Mouse (Mus musculus) forebrain, postnatal 0 days (tissue): ENCODE measurements around the gene Ell. TPM values are rescaled to one million over a fixed set of nuclear protein-coding genes. Genes with fewer than 3 reads are reported as not detected.

Source experiments
- ATAC-seq: fragments of 200-750 bp; cut with Nextera tagmentation; 2 replicates; pipeline ENCODE4 v1.8.0; 2017; ENCODE audit warnings: mild to moderate bottlenecking, moderate library complexity
- DNase-seq: peaks from one replicate; pipeline ENCODE4 v3.0.0-alpha.2; 2015
- H3K27ac ChIP-seq: fragments of 300-500 bp; sonication (generic); 2 replicates; pipeline ENCODE4 v1.5.1; 2014; ENCODE audit warnings: low read depth, mild to moderate bottlenecking, antibody characterized with exemption, low read length, moderate library complexity, mixed read lengths
- H3K27me3 ChIP-seq: fragments of 300-500 bp; sonication (generic); 2 replicates; pipeline ENCODE4 v1.6.1; 2014; ENCODE audit warnings: mild to moderate bottlenecking, low read length, mixed read lengths; ENCODE audit not compliant: insufficient read depth
- H3K36me3 ChIP-seq: fragments of 300-500 bp; sonication (generic); 2 replicates; pipeline ENCODE4 v1.6.1; 2014; ENCODE audit warnings: mild to moderate bottlenecking, moderate library complexity; ENCODE audit not compliant: insufficient read depth
- H3K4me1 ChIP-seq: fragments of 300-500 bp; sonication (generic); 2 replicates; pipeline ENCODE4 v1.6.1; 2014; ENCODE audit warnings: antibody characterized with exemption; ENCODE audit not compliant: insufficient read depth
- H3K4me2 ChIP-seq: fragments of 300-500 bp; sonication (generic); 2 replicates; pipeline ENCODE4 v1.6.1; 2014; ENCODE audit warnings: low read depth, mild to moderate bottlenecking, moderate library complexity
- H3K4me3 ChIP-seq: fragments of 300-500 bp; sonication (generic); 2 replicates; pipeline ENCODE4 v1.5.1; 2014; ENCODE audit warnings: low read depth, low read length, mixed read lengths
- H3K9ac ChIP-seq: fragments of 300-500 bp; sonication (generic); 2 replicates; pipeline ENCODE4 v1.6.1; 2014; ENCODE audit warnings: mild to moderate bottlenecking
- H3K9me3 ChIP-seq: fragments of 300-500 bp; sonication (generic); 2 replicates; pipeline ENCODE4 v1.6.1; 2016; ENCODE audit warnings: low read length
- CTCF ChIP-seq: sonication (generic); IDR thresholded peaks from 2 replicates; pipeline ENCODE4 v1.5.1; 2016; ENCODE audit warnings: antibody characterized with exemption, control low read depth, low read depth
- whole genome bisulfite sequencing: fragments of 180-500 bp; shearing (Covaris S2); extraction: QIAGEN DNeasy Blood & Tissue Kit; methylation state at CpG from one replicate; pipeline ENCODE4 v1.1.7; 2014; 5-methylcytosine and 5-hydroxymethylcytosine counted together
- polyA plus RNA-seq: library from polyadenylated mRNA; unstranded; fragments of >200 nt; fragmentation: Nextera tagmentation; extraction: Ambion mirVana; gene quantifications from 2 replicates; pipeline ENCODE4 v1.2.1, GENCODE M21; 2015
- total RNA-seq: library from RNA; depleted of rRNA; stranded (reverse); fragments of >200 nt; gene quantifications from 2 replicates; pipeline ENCODE4 v1.2.3, GENCODE M21; 2014

Gene Ell
- total and polyA plus RNA-seq, 2 experiments from 2014 or later, result 11.0 to 16.2 TPM

- no peak for TF ChIP-seq CTCF
- Histone ChIP-seq H3K9me3 (no peaks in the 10 kb centered on the region), H3K27ac (no peak overlapping the region)
Observed at GRCm38 (mm10) chr8:70563763-70564387, 24.6 kb downstream of the Ell start.

GRCm38 (mm10) chr8:70564696-70565235 lies 25.5 kb downstream of the Ell start:
- no peaks in the 10 kb centered on the region for H3K27me3 ChIP-seq
- ATAC-seq (no peak), DNase-seq (no peak)
- H3K4me3 ChIP-seq, result no peak overlapping the region
- no peak for TF ChIP-seq CTCF
- H3K27ac ChIP-seq, result no peak overlapping the region
- no peaks in the 10 kb centered on the region for H3K4me1 ChIP-seq
- no peak overlapping the region for H3K4me2 ChIP-seq
- H3K36me3 ChIP-seq, result no peaks in the 10 kb centered on the region
- 90% methylated on average over 3 of the region's 3 CpGs for WGBS
- no peaks in the 10 kb centered on the region for H3K9me3 ChIP-seq
- no peak overlapping the region for H3K9ac ChIP-seq

More at GRCm38 (mm10) chr8:70563763-70564387, 24.6 kb downstream of the Ell start:
- ATAC-seq (no peak), DNase-seq (no peak)
- no peak overlapping the region for H3K4me2 ChIP-seq
- H3K36me3 ChIP-seq, result no peaks in the 10 kb centered on the region
- 92% methylated on average over 6 of the region's 6 CpGs for WGBS
- no peaks in the 10 kb centered on the region for H3K27me3 ChIP-seq
- no peaks in the 10 kb centered on the region for H3K4me1 ChIP-seq
- H3K9ac ChIP-seq, result no peak overlapping the region
- H3K4me3 ChIP-seq, result no peak overlapping the region

- Histone ChIP-seq H3K4me2 (no peak overlapping the region), H3K4me3 (no peak overlapping the region), H3K27ac (no peak overlapping the region), H3K9me3 (no peaks in the 10 kb centered on the region), H3K36me3 (no peaks in the 10 kb centered on the region), H3K4me1 (no peaks in the 10 kb centered on the region), H3K9ac (no peak overlapping the region), H3K27me3 (no peaks in the 10 kb centered on the region)
- DNase-seq (no peak), ATAC-seq (no peak)
- no peak for TF ChIP-seq CTCF
- WGBS, result 76% methylated on average over 3 of the region's 3 CpGs
Observed at GRCm38 (mm10) chr8:70565561-70565960, 26.3 kb downstream of the Ell start.

- DNase-seq (no peak), ATAC-seq (no peak)
- no peak for TF ChIP-seq CTCF
- H3K27ac ChIP-seq, result no peak overlapping the region
- no peaks in the 10 kb centered on the region for H3K9me3 ChIP-seq
- no peak overlapping the region for H3K4me3 ChIP-seq
- H3K9ac ChIP-seq, result no peak overlapping the region
- H3K4me1 ChIP-seq, result no peaks in the 10 kb centered on the region
- peaks cover 10% of the 10 kb centered on the region; the same call in 1 of the 2 replicates for H3K36me3 ChIP-seq
- no peak overlapping the region for H3K4me2 ChIP-seq
- no peaks in the 10 kb centered on the region for H3K27me3 ChIP-seq
Observed at GRCm38 (mm10) chr8:70570360-70570759, 31.1 kb downstream of the Ell start.

GRCm38 (mm10) chr8:70570990-70571389 lies 31.7 kb downstream of the Ell start:
- WGBS, result 71% methylated on average over 6 of the region's 6 CpGs
- H3K4me2 ChIP-seq, result no peak overlapping the region
- no peak for ATAC-seq
- no peaks in the 10 kb centered on the region for H3K9me3 ChIP-seq
- no peak overlapping the region for H3K9ac ChIP-seq
- no peak for TF ChIP-seq CTCF
- H3K4me3 ChIP-seq, result no peak overlapping the region
- H3K36me3 ChIP-seq, result peaks cover 10% of the 10 kb centered on the region; the same call in 1 of the 2 replicates
- no peaks in the 10 kb centered on the region for H3K4me1 ChIP-seq
- H3K27ac ChIP-seq, result no peak overlapping the region
- no peaks in the 10 kb centered on the region for H3K27me3 ChIP-seq
- DNase-seq, result no peak

GRCm38 (mm10) chr8:70574302-70574701 lies 35.0 kb downstream of the Ell start:
- Histone ChIP-seq H3K36me3 (peaks cover 22% of the 10 kb centered on the region), H3K4me3 (no peak overlapping the region), H3K4me2 (no peak overlapping the region), H3K9ac (no peak overlapping the region), H3K9me3 (no peaks in the 10 kb centered on the region), H3K27ac (no peak overlapping the region), H3K4me1 (no peaks in the 10 kb centered on the region), H3K27me3 (no peaks in the 10 kb centered on the region)
- TF ChIP-seq CTCF, result no peak
- no peak for ATAC-seq
- no peak for DNase-seq

- no peaks in the 10 kb centered on the region for H3K4me1 ChIP-seq
- H3K4me3 ChIP-seq, result no peak overlapping the region
- DNase-seq (no peak), ATAC-seq (no peak)
- H3K36me3 ChIP-seq, result peaks cover 24% of the 10 kb centered on the region
- H3K9me3 ChIP-seq, result no peaks in the 10 kb centered on the region
- no peaks in the 10 kb centered on the region for H3K27me3 ChIP-seq
- H3K27ac ChIP-seq, result no peak overlapping the region
- H3K9ac ChIP-seq, result no peak overlapping the region
- H3K4me2 ChIP-seq, result no peak overlapping the region
- 78% methylated on average over 4 of the region's 4 CpGs for WGBS
- no peak for TF ChIP-seq CTCF
Observed at GRCm38 (mm10) chr8:70574915-70575314, 35.7 kb downstream of the Ell start.
